Mouse (Mus musculus): ENCODE results near the gene Tcf7l2.

The Tcf7l2 gene

DNA sequence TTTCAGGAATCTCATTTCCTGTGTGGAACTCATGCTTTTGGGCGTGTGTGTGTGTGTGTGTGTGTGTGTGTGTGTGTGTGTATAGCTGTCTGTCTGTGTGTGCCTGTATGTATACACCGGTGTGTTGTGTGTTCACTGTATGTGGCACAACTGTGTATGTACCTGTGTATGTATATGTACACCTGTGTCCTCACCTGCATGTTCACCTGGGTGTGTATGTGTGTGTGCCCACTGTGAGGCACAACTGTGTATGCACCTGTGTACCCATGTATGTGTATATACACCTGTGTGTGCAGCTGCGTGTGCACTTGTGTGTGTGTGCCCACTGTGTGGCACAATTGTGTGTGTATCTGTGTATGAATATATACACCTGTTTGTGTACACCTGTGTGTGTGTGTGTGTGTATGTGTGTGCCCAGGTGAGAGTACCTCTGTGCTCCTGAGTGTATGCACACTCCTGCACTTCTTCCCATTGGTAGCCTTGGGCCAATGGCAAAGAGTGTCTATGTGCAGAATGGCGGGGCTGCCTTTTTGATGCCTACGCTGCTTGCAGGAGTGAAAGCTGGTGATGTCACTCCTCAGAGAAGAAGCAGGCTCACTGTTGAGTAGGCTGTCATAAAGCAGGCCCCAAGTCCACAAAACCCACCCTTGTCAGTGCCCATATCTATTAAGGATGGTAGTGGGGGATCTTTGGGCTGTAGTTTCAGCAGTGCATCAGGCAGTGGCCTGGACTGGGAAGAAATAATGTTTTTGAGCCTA lies 95.5 kb downstream of the Tcf7l2 start:
- no peak for DNase-seq

- DNase-seq = no peak
Observed at GRCm38 (mm10) chr19:55837924-55838323, 96.3 kb downstream of the Tcf7l2 start.

- DNase-seq = peak in 1 of 2 experiments; percentile 42
Observed at GRCm38 (mm10) chr19:55838389-55839035, 96.9 kb downstream of the Tcf7l2 start.

- peak in 1 of 2 experiments; percentile 42 for DNase-seq
Observed at GRCm38 (mm10) chr19:55839036-55839555, 97.5 kb downstream of the Tcf7l2 start.

DNA sequence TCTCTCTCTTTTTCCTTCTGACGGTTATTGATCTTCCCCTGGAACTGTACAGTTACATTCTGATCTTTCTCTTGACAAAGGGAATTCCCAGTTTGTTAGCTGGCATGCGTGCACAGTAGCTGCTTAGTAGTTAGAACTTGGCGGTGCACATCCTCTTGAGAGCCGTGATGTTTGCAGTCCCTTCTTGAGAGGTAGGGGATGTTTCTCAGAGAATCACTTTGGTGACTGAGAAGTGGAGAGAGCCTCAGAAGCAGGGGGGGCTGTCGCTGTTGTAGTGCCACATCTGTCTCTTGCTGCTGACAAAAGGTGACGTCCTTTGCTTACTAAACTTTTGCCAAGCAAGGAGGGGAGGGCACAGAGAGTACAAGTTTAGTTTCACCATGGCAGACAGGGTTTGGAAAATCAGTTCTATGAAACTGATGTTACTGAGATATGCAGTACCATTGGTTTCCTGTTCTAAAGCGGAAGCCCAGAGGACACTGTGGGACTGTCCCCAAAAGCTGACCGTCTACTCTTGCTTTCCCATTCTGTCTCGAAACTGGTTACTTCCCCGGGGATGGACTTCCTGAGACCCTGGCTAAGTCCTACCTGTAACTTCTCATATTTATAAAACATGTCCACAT lies 99.0 kb downstream of the Tcf7l2 start:
- no peak for DNase-seq

GRCm38 (mm10) chr19:55842046-55842445 lies 100.4 kb downstream of the Tcf7l2 start:
- no peak for DNase-seq

DNA sequence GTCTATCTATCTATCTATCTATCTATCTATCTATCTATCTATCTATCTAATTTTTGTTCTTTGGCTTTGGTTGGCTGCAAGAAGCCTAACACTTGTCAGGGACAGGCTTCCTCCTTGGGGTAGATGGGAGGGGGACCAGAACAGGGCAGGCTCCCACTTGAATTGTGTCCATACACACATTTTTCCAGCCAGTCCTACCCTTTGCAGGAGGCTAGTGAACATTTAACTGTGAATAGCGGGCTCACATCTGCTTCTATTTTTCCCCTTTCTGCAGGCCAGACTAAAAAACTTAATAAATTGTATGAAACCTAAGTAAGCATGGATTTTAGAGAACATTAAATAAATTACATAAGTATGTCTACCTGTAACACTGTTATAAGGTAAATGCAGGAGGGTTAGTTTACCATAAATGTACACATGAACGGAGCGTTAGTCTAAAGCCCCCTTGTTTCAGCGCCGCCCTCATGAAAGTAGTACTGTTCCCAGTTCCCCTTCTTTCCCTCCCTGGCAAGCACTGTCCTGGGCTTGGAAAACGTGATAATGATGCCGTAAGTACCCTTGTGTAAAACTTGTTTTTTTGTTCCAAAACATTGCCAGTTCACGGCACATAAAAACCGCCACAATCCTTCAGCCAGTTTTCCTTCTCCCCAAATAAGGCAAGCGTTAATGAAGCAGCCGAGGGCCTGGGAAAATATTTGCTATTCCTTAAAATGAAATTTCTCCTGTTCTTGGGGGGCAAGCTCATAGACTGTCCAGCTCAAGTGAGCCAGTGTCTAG lies 101.7 kb downstream of the Tcf7l2 start:
- DNase-seq = no peak

DNA sequence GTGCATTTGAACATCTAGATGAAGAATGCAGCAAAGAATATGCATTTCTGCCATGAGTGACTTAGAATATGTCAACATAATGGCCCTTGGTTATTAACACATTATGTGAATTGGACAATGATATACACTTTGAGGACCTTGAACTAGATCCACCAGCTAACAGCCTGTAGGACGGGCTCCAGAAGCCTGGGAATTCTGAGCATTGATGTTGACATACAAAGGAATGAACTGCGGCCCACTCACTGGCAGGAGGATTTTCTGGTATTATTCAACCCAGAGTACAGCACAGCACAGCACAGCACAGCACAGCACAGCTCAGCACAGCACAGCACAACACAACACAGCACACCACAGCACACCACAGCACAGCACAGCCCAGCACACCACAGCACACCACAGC lies 104.1 kb downstream of the Tcf7l2 start:
- DNase-seq = no peak

DNA sequence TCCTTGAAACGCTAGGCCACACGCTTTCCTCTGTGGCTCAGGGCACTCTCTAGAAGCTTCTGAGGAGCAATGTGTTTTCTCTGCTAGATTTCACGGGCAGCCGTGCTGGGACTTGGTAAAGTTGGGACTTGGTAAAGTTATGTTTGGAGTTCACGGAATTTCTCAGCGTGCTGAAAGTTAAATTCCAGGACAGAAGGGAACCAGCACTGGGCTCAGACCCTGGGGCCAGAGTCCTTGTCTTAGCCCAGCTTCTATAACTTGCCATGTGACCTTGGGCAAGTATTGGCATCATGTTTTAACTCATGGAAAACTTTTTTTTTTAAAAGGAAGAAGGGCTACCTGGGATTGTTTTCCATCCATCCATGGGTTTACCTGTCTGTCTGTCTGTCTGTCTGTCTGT lies 104.6 kb downstream of the Tcf7l2 start:
- DNase-seq = peak; percentile 54 to 56

- peak; percentile 74 to 84 for DNase-seq
Observed at GRCm38 (mm10) chr19:55847043-55847442, 105.4 kb downstream of the Tcf7l2 start.

GRCm38 (mm10) chr19:55850402-55851078 lies 108.9 kb downstream of the Tcf7l2 start:
- DNase-seq = peak in 1 of 2 experiments; percentile 68

DNA sequence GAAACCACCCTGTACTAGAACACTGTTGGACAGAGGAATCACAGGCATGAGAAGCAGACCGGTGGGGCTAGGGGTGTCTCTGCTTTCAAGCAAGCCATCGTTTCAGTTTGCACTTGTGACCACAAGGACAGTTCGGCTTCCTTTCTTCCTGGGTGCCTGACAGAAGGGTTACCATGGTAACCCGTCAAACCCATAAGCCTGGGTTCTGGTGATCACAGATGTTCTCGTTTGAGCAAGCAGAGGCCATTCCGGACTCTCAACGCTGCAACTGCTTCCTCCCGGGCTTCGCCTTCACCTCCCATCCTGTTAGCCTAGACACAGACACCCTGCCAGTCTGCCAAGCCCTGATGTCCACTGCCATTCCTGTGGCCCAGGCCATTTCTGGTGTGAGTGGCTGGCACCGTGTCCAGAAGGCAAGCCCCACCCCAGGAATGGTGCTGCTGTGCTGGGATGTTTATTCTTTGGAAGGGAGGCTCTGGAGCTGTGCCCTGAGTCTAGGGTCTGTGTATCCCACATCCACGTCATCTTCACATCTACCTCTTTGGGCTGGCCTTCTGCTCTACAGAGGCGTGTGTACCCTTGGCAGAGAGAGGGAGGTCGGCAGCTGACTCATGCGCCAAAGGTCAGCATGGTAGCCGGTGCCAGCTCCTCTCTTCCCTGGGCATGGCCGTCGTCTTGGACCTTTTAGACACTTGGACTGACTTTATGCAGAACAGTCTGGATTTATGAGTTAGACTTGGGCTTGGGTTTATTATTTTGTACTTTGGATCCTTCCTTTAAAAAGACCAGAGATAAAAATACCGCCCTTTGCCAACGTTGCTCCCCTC lies 110.1 kb downstream of the Tcf7l2 start:
- DNase-seq = peak; percentile 81 to 87

DNA sequence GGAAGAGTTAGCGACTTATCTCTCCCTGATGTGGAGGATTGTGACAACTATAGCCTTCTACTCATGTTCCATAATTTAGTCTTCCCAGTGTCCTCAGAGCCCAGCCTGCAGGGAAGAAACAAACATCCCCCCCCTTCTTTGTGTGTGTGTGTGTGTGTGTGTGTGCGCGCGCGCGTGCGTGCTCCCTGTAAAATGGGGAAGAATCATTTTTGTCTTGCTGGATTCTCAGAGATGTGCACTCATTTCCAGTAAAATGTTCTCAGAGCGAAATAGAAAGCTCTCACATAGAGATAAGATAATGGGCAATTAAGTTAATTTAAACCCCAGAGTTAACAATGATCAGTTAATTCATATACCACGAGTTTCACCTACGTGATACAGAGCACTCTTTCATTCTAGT lies 112.8 kb downstream of the Tcf7l2 start:
- no peak for DNase-seq

DNA sequence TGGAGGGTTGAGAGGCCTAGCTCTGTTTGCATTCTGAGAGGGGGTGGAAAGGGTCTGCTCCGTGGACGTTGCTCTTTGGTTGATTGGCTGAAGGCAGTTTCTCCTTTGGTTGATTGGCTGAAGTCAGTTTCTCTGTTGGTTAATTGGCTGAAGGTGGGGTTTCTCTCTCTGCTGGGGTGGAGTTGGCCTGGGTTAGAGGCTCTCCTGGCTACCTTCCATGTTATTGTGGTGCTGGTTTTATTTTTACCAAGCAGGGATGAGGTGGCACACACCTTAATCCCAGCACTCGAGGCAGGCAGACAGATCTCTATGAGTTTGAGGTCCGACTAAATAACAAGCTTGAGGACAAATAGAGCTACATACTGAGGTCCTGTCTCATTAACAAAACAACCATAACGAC lies 114.0 kb downstream of the Tcf7l2 start:
- DNase-seq = peak; percentile 33 to 54

DNA sequence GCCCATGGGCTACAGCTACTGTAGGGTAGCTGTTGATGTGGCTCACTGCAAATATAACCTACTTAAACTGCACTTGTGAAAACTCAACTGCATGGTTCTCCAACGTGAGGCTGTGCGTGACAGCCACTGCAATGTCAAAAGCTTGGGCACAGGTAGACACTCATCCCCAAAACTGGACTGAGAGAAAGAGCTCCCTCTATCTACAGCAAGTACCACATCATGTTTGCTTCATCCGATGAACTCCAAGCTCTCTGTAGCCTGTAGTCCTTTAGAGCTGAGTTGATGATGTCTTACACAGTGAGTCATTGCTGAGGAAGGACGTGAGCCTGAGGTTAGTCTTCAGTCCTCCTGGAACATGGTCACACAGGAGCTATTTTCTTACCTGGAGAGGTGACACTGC lies 115.7 kb downstream of the Tcf7l2 start:
- DNase-seq = no peak

- DNase-seq = no peak
Observed at GRCm38 (mm10) chr19:55860009-55860743, 118.6 kb downstream of the Tcf7l2 start.

GRCm38 (mm10) chr19:55861746-55862145 lies 120.1 kb downstream of the Tcf7l2 start:
- no peak for DNase-seq

DNA sequence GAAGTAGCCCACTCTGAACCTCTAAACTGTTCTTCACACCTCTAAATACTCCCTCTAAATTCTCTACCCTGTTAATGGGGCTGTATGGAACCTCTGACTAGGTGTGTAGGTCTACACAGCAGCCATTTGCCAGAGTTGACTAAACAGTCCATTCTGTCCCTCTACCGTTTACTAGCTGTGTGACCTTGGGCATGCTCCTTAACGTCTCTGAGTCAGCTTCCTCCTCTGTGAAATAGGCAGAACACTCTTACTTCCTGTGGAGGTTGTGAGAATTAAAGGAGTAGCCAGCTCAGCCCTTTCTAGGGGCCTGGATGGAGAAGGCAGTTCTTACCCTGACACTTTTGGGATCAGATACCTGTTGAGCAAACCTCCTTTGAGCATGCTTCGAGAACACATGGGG lies 120.9 kb downstream of the Tcf7l2 start:
- DNase-seq = no peak

DNA sequence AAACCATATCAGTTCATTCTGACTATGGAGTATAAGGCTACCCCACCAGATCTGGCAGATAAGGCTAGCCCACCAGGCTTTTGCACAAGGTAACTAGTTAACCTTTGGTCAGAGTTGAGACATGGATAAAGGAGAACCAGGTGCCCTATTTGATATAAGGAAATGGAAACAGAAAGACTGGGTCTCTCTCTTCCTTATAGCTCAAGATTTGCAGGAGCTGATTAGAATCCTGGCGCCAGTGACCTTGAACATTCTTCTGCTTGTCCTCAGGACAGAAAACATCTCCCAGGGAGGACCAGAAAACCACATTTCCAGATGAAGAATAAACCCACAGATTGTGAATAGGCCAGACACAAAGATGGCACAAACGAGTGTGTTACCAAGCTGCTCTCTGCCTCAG lies 123.4 kb downstream of the Tcf7l2 start:
- DNase-seq = no peak

GRCm38 (mm10) chr19:55865774-55866578 lies 124.4 kb downstream of the Tcf7l2 start:
- DNase-seq = no peak
